9 mouse cellular contexts compared by ENCODE assay signal in genomic region chr19:53264821-53265727, GRCm38 (mm10). TPM values are rescaled to one million over a fixed set of nuclear protein-coding genes. Genes with fewer than 3 reads are reported as not detected.
DNase-seq lines count a peak whose midpoint lies in the region; ATAC-seq and TF ChIP-seq lines count a peak whose summit lies in the region.
"Had no signal": no experiment of that assay in that cellular context is flagged by ENCODE, and none has a peak within 500 bp of the region (broad histone marks: within the 10 kb centered on the region; RNA-seq: fewer than 3 reads in every experiment).

No protein-coding gene starts in this region.

- H3K4me2 ChIP-seq in heart, embryonic 12.5 days, result no peak overlapping the region
- no peak overlapping the region for H3K4me2 ChIP-seq in midbrain, postnatal 0 days (ENCODE audit: low read depth, low read length, poor library complexity, severe bottlenecking)

- WGBS in heart, embryonic 10.5 days, result 58% methylated on average over 12 of the region's 12 CpGs
- 55% methylated on average over 12 of the region's 12 CpGs for WGBS in heart, embryonic 12.5 days
- WGBS in midbrain, postnatal 0 days, result 51% methylated on average over 12 of the region's 12 CpGs

- no peak for DNase-seq in heart, embryonic 10.5 days (ENCODE audit: low spot score)
- DNase-seq in midbrain, postnatal 0 days (ENCODE audit: low spot score), result peak; percentile 42
- DNase-seq in layer of hippocampus, adult 18-20 months (ENCODE audit: low spot score in 2 of 2), result no peak
- DNase-seq in adrenal gland, postnatal 10 days, result no peak
- DNase-seq in cerebellum, adult 8-10 months, result no peak
- DNase-seq: layer of hippocampus, adult 9-11 months had no signal

- no peak overlapping the region for H3K27ac ChIP-seq in heart, embryonic 10.5 days
- H3K27ac ChIP-seq in heart, embryonic 12.5 days (ENCODE audit: poor library complexity, severe bottlenecking), result no peak overlapping the region
- no peak overlapping the region for H3K27ac ChIP-seq in midbrain, postnatal 0 days (ENCODE audit: low read depth, low read length)

- H3K9ac ChIP-seq in heart, embryonic 12.5 days, result no peak overlapping the region
- H3K9ac ChIP-seq in midbrain, postnatal 0 days (replicated peaks; ENCODE audit: low read length, poor library complexity, severe bottlenecking), result no peak overlapping the region

- H3K27me3 ChIP-seq in heart, embryonic 10.5 days (ENCODE audit: insufficient read depth, poor library complexity, severe bottlenecking), result 0 out of 2 replicates have a peak, but pooled peaks cover 5% of the 10 kb centered on the region
- H3K27me3 ChIP-seq in heart, embryonic 12.5 days (replicated peaks), result no peaks in the 10 kb centered on the region
- H3K27me3 ChIP-seq in E14TG2a.4 (ENCODE audit: insufficient read depth, low read length), result peaks cover 30% of the 10 kb centered on the region
- H3K27me3 ChIP-seq in midbrain, postnatal 0 days (ENCODE audit: insufficient read depth, low read length), result no peaks in the 10 kb centered on the region

- H3K9me3 ChIP-seq in heart, embryonic 10.5 days, result no peaks in the 10 kb centered on the region
- no peaks in the 10 kb centered on the region for H3K9me3 ChIP-seq in heart, embryonic 12.5 days (replicated peaks)
- H3K9me3 ChIP-seq in E14TG2a.4 (ENCODE audit: low read length), result no peaks in the 10 kb centered on the region
- no peaks in the 10 kb centered on the region for H3K9me3 ChIP-seq in midbrain, postnatal 0 days (ENCODE audit: low read length)

- peaks cover 20% of the 10 kb centered on the region for H3K4me1 ChIP-seq in heart, embryonic 10.5 days
- H3K4me1 ChIP-seq in heart, embryonic 12.5 days (replicated peaks), result peaks cover 17% of the 10 kb centered on the region; the same call in 1 of the 2 replicates
- peaks cover 51% of the 10 kb centered on the region for H3K4me1 ChIP-seq in E14TG2a.4 (replicated peaks; ENCODE audit: low read depth, low read length)
- no peaks in the 10 kb centered on the region for H3K4me1 ChIP-seq in midbrain, postnatal 0 days (ENCODE audit: insufficient read depth, low read length)

- no peaks in the 10 kb centered on the region for H3K36me3 ChIP-seq in heart, embryonic 10.5 days
- no peaks in the 10 kb centered on the region for H3K36me3 ChIP-seq in heart, embryonic 12.5 days
- H3K36me3 ChIP-seq in E14TG2a.4 (ENCODE audit: insufficient read depth, low read length), result no peaks in the 10 kb centered on the region
- no peaks in the 10 kb centered on the region for H3K36me3 ChIP-seq in midbrain, postnatal 0 days (ENCODE audit: insufficient read depth, low read length)

- H3K4me3 ChIP-seq in heart, embryonic 10.5 days, result peak overlapping the region; percentile 27; the same call in 1 of the 2 replicates
- H3K4me3 ChIP-seq in heart, embryonic 12.5 days, result no peak overlapping the region
- H3K4me3 ChIP-seq in E14TG2a.4 (replicated peaks; ENCODE audit: low read length), result no peak overlapping the region
- H3K4me3 ChIP-seq in midbrain, postnatal 0 days (ENCODE audit: low read depth, low read length), result no peak overlapping the region

- ATAC-seq in heart, embryonic 12.5 days (ENCODE audit: insufficient number of reproducible peaks, low FRiP score), result no peak; the same call in 1 of the 2 replicates
- peak; percentile 36; the same call in 1 of the 2 replicates for ATAC-seq in granulocyte monocyte progenitor cell, adult 5-6 weeks (replicated peaks; ENCODE audit: poor library complexity, severe bottlenecking)
- ATAC-seq in midbrain, postnatal 0 days (ENCODE audit: low FRiP score), result no peak

- TF ChIP-seq CTCF in E14TG2a.4 (conservative IDR thresholded peaks at IDR 0.05; ENCODE audit: low read length), result 0 out of 2 replicates have a peak, but pooled peaks have one; percentile 6
- TF ChIP-seq CTCF in midbrain, postnatal 0 days (IDR thresholded peaks at IDR 0.05), result no peak

RNA-seq across cellular contexts. Expression of gene Mxi1, which starts 45.2 kb away (rescaled TPM):
- 27.7 and 28.7 TPM in 2 replicates for polyA plus RNA-seq in heart, embryonic 10.5 days (2016; fragmentation: Nextera tagmentation; extraction: Ambion mirVana)
- polyA plus RNA-seq in heart, embryonic 12.5 days (2016; fragmentation: Nextera tagmentation; extraction: Ambion mirVana), result 40.0 and 42.7 TPM in 2 replicates
- 19.6 and 28.2 TPM in 2 replicates for total RNA-seq in granulocyte monocyte progenitor cell, adult 5-6 weeks (2014; fragmentation: Nextera tagmentation)
- total RNA-seq in granulocyte monocyte progenitor cell, adult 5-6 weeks (2017), result 50.7 and 54.9 TPM in 2 replicates
- total RNA-seq in midbrain, postnatal 0 days (2014; rRNA removed), result 40.9 and 49.2 TPM in 2 replicates
- polyA plus RNA-seq in midbrain, postnatal 0 days (2015; fragmentation: Nextera tagmentation; extraction: Ambion mirVana), result 37.7 and 38.8 TPM in 2 replicates
- total RNA-seq in layer of hippocampus, adult 18-20 months (2021), result 10 to 100 TPM; 66.9 to 77.8 TPM
- 10 to 100 TPM; 31.0 to 31.7 TPM for total RNA-seq in adrenal gland, postnatal 10 days (2021)
